Mouse (Mus musculus) CD4-positive naive resting alpha-beta T cell, adult 57 days (primary cell): Measurements from ENCODE around the gene Mat1a. TPM values are rescaled to one million over a fixed set of nuclear protein-coding genes. Genes with fewer than 3 reads are reported as not detected.

ENCODE experiments used
- total RNA-seq: library from RNA; stranded (reverse); gene quantifications from one replicate; pipeline ENCODE4 v1.2.4, GENCODE M21; 2023

Gene Mat1a
- not detected for total RNA-seq

GRCm38 (mm10) chr14:41104853-41105444, at the start of gene Mat1a:
Gene Mat1a, plus strand, starts transcription at chr14:41105035.

DNA sequence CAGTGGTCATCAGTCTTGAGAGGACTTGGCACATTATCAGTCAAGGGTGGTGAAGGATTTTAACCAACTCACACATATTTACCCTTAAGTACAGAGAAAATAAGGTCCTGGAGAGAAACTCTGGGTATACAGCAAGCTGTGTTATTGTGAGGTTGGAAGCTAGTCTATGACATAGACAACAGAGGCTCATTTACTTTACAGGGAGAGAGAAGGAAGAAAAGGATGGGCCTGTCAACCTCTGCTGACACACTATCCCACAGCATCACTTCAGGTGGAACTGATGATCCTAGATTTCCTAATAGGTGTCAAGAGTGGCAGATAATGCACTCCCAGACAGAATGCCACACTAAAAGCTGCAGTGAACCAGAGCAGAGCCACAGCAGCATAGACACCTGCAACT, 35.7 kb upstream of the Mat1a start, which contains the start of gene Dydc2:
Dydc2 (minus strand) TSS at position 101 of the 400 bp plus-strand sequence.

DNA sequence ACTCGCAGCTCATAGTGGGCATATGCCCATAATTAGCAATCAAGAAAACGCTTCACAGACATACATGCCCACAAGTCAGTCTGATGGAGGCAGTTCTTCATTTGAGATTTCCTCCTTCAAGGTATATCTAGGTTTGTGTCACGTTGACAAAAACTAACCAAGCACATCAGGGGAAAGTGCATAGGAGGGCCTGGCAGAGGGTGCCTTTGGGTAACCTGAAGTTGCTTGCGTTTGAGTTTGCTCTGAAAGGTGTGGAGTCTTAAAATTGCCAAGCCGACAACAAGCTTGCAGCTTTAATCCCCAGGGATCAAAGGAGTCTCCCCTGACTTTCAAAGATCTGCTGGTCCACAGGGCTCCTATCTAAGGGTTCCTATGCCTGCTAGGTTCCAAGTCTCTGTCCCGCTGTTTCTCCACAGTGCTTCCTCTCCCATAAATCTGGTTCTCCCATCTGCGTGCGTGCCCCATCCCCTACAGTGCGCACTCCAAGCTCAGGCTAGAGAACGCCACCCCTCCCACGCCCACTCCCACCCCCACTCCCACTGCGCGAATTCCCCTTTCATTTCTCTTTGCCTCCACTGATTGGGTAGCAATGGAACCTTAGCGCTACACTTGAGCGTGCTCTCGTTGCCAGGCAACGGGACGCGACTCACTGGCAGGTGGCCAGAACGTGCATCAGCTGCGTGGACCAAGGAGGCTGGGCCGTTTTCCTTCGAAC, 32.4 kb upstream of the Mat1a start, which contains the start of gene Dydc1:
Dydc1 (plus strand) TSS at position 683 of the 715 bp plus-strand sequence.

DNA sequence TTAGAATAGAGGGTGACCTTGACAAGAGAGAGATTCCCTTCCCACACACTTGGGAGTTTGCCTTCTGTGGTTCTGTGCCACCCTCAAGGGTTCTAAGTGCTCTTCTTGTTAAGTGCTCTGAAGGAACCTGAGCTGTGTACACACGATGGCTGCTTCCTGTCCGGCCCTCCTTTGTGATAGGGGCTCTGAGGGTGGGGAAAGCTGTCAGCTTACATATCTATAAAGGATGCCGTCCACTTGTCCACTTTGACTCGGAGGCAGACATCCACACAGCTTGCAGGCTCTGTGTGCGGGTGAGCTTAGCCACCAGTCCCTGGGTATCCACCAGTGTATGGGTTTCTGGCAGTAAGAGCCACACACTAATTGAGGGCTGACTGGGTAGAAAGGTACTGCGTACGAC, 26.7 kb downstream of the Mat1a start, which contains the start of gene Sftpa1:
Sftpa1 (plus strand) TSS at position 243 of the 400 bp plus-strand sequence.

GRCm38 (mm10) chr14:41151220-41151898, 46.5 kb downstream of the Mat1a start, which contains the start of gene Mbl1:
Gene Mbl1, plus strand, starts transcription at chr14:41151458.

Other genes starting within 250 kb of the Mat1a start
- gene Sh2d4b, start 211.8 kb upstream of the Mat1a start, total RNA-seq = 18.5 TPM
- 116 TPM for gene Tspan14, start 138.2 kb upstream of the Mat1a start, total RNA-seq
- 11.7 TPM for gene Fam213a, start 91.2 kb upstream of the Mat1a start, total RNA-seq
- gene Dydc2, start 35.8 kb upstream of the Mat1a start, total RNA-seq = not detected
- not detected for gene Dydc1, start 32.1 kb upstream of the Mat1a start, total RNA-seq
- gene Sftpa1, start 26.7 kb downstream of the Mat1a start, total RNA-seq = not detected
- gene Mbl1, start 46.4 kb downstream of the Mat1a start, total RNA-seq = not detected
- not detected for gene Sftpd, start 80.1 kb downstream of the Mat1a start, total RNA-seq
- not detected for gene Gm2832, start 173.8 kb downstream of the Mat1a start, total RNA-seq
- not detected for gene Gm5798, start 243.6 kb downstream of the Mat1a start, total RNA-seq